Mouse (Mus musculus): Measurements from ENCODE around the gene Phtf1.

DNA sequence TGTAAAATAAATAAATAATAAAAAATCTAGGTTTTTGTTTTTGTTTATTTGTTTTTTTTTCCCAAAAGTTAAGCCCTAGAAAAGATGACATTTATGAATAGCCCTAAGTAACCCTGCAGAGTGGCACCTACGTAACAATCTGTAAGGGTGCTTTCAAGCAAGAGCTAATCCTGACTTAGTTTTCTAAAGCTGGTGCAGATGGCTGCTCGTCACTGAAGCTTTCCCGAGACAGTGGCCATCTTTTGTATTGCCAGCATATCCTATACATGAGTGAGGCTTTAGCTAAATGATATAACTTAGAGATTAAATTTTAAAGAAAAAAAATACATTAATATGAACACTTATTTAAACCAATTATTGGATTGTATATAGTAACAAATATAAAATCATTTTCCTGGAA, 50.0 kb downstream of the Phtf1 start:
- TF ChIP-seq USF1 (IDR thresholded peaks at IDR 0.05; ENCODE audit: low read depth) (no peak), MYOG (IDR thresholded peaks at IDR 0.05; ENCODE audit: control insufficient read depth in 1 of 3, insufficient read depth in 1 of 3, insufficient read length in 2 of 3, low read depth in 2 of 3) (no peak), MAX (IDR thresholded peaks at IDR 0.05; ENCODE audit: low read depth) (no peak), TCF12 (IDR thresholded peaks at IDR 0.05; ENCODE audit: insufficient read depth, poor library complexity, severe bottlenecking) (no peak), POLR2A (IDR thresholded peaks at IDR 0.05; ENCODE audit: insufficient read length, low read depth) (no peak), POLR2AphosphoS2 (IDR thresholded peaks at IDR 0.05; ENCODE audit: insufficient read length, low read depth) (no peak), MYOD1 (IDR thresholded peaks at IDR 0.05; ENCODE audit: control insufficient read depth in 1 of 3, insufficient read length in 2 of 3, low read depth in 2 of 3) (no peak), CEBPB (IDR thresholded peaks at IDR 0.05; ENCODE audit: insufficient read depth, poor library complexity, severe bottlenecking) (no peak)

Data from myocyte (in vitro differentiated cells).